Mouse (Mus musculus): Measurements from ENCODE around the gene Arrdc4. TPM values are rescaled to one million over a fixed set of nuclear protein-coding genes. Genes with fewer than 3 reads are reported as not detected.

Arrdc4 gene
- total and polyA plus RNA-seq, 3 experiments: not detected

DNA sequence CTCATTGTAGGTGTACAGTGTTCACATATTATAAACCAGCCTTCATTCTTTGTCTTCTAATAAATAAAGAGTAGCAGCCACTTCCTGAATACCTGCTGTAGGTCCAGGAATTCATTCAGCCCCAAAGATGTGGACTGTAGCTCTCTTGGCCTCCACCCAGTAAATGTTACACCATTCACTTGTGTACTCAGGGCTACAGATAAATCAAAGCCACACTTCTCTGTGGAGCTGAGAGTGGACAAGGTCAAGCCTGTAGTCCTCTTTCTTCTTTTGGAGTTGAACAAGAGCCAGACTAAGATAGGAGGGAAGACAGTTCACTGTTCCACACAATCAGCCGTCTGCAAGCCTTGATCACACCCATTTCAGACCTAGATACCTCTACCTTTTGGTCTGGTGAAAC is 36.1 kb downstream of the Arrdc4 start:
- Histone ChIP-seq H3K4me1 (ENCODE audit: control insufficient read depth in 1 of 2, insufficient read depth in 2 of 2) (no peaks in the 10 kb centered on the region), H3K9ac (ENCODE audit: insufficient read depth, low read depth) (no peak overlapping the region), H3K4me2 (ENCODE audit: insufficient read depth, low read depth, poor library complexity, severe bottlenecking) (no peak overlapping the region), H3K27ac (ENCODE audit: insufficient read depth, low read depth) (no peak overlapping the region), H3K9me3 (replicated peaks; ENCODE audit: low read length) (peaks cover 76% of the 10 kb centered on the region), H3K79me2 (replicated peaks; ENCODE audit: control insufficient read depth, extremely low read depth, insufficient read depth, poor library complexity, severe bottlenecking) (no peaks in the 10 kb centered on the region), H3K27me3 (replicated peaks) (no peaks in the 10 kb centered on the region), H3K36me3 (replicated peaks in 1 of 2; ENCODE audit: control insufficient read depth in 1 of 2, insufficient read depth in 1 of 2, low read length in 1 of 2) (no peaks in the 10 kb centered on the region), H3K4me3 (replicated peaks in 1 of 3; ENCODE audit: low read depth in 2 of 3, low read length in 2 of 3, poor library complexity in 1 of 3) (no peak overlapping the region)
- dilution Hi-C loops (cut with MboI; ENCODE audit: extremely low pct_ligation_motif_present, extremely low pct_unique_long_range_greater_than_20kb, low sequenced_read_pairs): no loop called here
- in situ Hi-C loops (cut with MboI; ENCODE audit: low pct_ligation_motif_present, low pct_unique_long_range_greater_than_20kb, low sequenced_read_pairs): no loop called here
- TF ChIP-seq RAD21 (IDR thresholded peaks at IDR 0.05; ENCODE audit: low read depth, low read length) (no peak), CTCF (conservative IDR thresholded peaks at IDR 0.05 in 1 of 2, IDR thresholded peaks at IDR 0.05 in 1 of 2; ENCODE audit: low read depth in 2 of 2, low read length in 2 of 2) (no peak), ZNF384 (IDR thresholded peaks at IDR 0.05; ENCODE audit: low read depth, low read length) (no peak), GABPA (IDR thresholded peaks at IDR 0.05; ENCODE audit: insufficient replicate concordance, low read depth, low read length) (no peak), SIN3A (IDR thresholded peaks at IDR 0.05; ENCODE audit: low read length) (no peak), MXI1 (IDR thresholded peaks at IDR 0.05; ENCODE audit: low read depth, low read length) (no peak)
- no peak for DNase-seq (ENCODE audit: extremely low read depth)

GRCm38 (mm10) chr7:68712425-68712824 is 36.6 kb downstream of the Arrdc4 start:
- H3K27me3 ChIP-seq (replicated peaks): no peaks in the 10 kb centered on the region
- H3K27ac ChIP-seq (ENCODE audit: insufficient read depth, low read depth): no peak overlapping the region

GRCm38 (mm10) chr7:68709319-68709573 is 39.8 kb downstream of the Arrdc4 start:
- Histone ChIP-seq H3K4me1 (ENCODE audit: control insufficient read depth in 1 of 2, insufficient read depth in 2 of 2) (no peaks in the 10 kb centered on the region), H3K9me3 (replicated peaks; ENCODE audit: low read length) (peaks cover 64% of the 10 kb centered on the region), H3K4me2 (ENCODE audit: insufficient read depth, low read depth, poor library complexity, severe bottlenecking) (no peak overlapping the region), H3K27me3 (replicated peaks) (no peaks in the 10 kb centered on the region), H3K36me3 (replicated peaks in 1 of 2; ENCODE audit: control insufficient read depth in 1 of 2, insufficient read depth in 1 of 2, low read length in 1 of 2) (no peaks in the 10 kb centered on the region), H3K4me3 (replicated peaks in 1 of 3; ENCODE audit: low read depth in 2 of 3, low read length in 2 of 3, poor library complexity in 1 of 3) (no peak overlapping the region), H3K27ac (ENCODE audit: insufficient read depth, low read depth) (no peak overlapping the region), H3K9ac (ENCODE audit: insufficient read depth, low read depth) (no peak overlapping the region), H3K79me2 (replicated peaks; ENCODE audit: control insufficient read depth, extremely low read depth, insufficient read depth, poor library complexity, severe bottlenecking) (no peaks in the 10 kb centered on the region)
- TF ChIP-seq GABPA (IDR thresholded peaks at IDR 0.05; ENCODE audit: insufficient replicate concordance, low read depth, low read length) (no peak), EP300 (IDR thresholded peaks at IDR 0.05; ENCODE audit: low read length) (no peak), ZKSCAN1 (IDR thresholded peaks at IDR 0.05; ENCODE audit: borderline replicate concordance, low read depth, low read length) (no peak), NRF1 (IDR thresholded peaks at IDR 0.05; ENCODE audit: low read depth, low read length) (no peak), POLR2AphosphoS2 (IDR thresholded peaks at IDR 0.05; ENCODE audit: low read depth, low read length) (no peak), JUND (conservative IDR thresholded peaks at IDR 0.05; ENCODE audit: low read depth, low read length) (no peak), USF1 (IDR thresholded peaks at IDR 0.05; ENCODE audit: low read depth, low read length) (no peak), ELF1 (IDR thresholded peaks at IDR 0.05; ENCODE audit: low read depth, low read length) (no peak), ETS1 (conservative IDR thresholded peaks at IDR 0.05; ENCODE audit: low read depth, low read length) (no peak)
- in situ Hi-C loops (cut with MboI; ENCODE audit: low pct_ligation_motif_present, low pct_unique_long_range_greater_than_20kb, low sequenced_read_pairs): no loop called here
- DNase-seq (ENCODE audit: extremely low read depth): no peak
- dilution Hi-C loops (cut with MboI; ENCODE audit: extremely low pct_ligation_motif_present, extremely low pct_unique_long_range_greater_than_20kb, low sequenced_read_pairs): no loop called here

More at GRCm38 (mm10) chr7:68712425-68712824, 36.6 kb downstream of the Arrdc4 start:
- no peak for DNase-seq (ENCODE audit: extremely low read depth)
- H3K36me3 ChIP-seq (replicated peaks in 1 of 2; ENCODE audit: control insufficient read depth in 1 of 2, insufficient read depth in 1 of 2, low read length in 1 of 2): no peaks in the 10 kb centered on the region
- no peak overlapping the region for H3K4me3 ChIP-seq (replicated peaks in 1 of 3; ENCODE audit: low read depth in 2 of 3, low read length in 2 of 3, poor library complexity in 1 of 3)
- in situ Hi-C loops (cut with MboI; ENCODE audit: low pct_ligation_motif_present, low pct_unique_long_range_greater_than_20kb, low sequenced_read_pairs): no loop called here
- H3K9me3 ChIP-seq (replicated peaks; ENCODE audit: low read length): peaks cover 76% of the 10 kb centered on the region
- H3K79me2 ChIP-seq (replicated peaks; ENCODE audit: control insufficient read depth, extremely low read depth, insufficient read depth, poor library complexity, severe bottlenecking): no peaks in the 10 kb centered on the region
- TF ChIP-seq MXI1 (IDR thresholded peaks at IDR 0.05; ENCODE audit: low read depth, low read length) (no peak), NRF1 (IDR thresholded peaks at IDR 0.05; ENCODE audit: low read depth, low read length) (no peak), E2F4 (IDR thresholded peaks at IDR 0.05; ENCODE audit: insufficient replicate concordance, low read depth, low read length) (no peak), POLR2A (IDR thresholded peaks at IDR 0.05; ENCODE audit: low read depth, low read length) (no peak), ETS1 (conservative IDR thresholded peaks at IDR 0.05; ENCODE audit: low read depth, low read length) (no peak), POLR2AphosphoS2 (IDR thresholded peaks at IDR 0.05; ENCODE audit: low read depth, low read length) (no peak), USF2 (conservative IDR thresholded peaks at IDR 0.05; ENCODE audit: low read depth, low read length) (no peak), CHD1 (IDR thresholded peaks at IDR 0.05; ENCODE audit: low read depth, low read length) (no peak), ZKSCAN1 (IDR thresholded peaks at IDR 0.05; ENCODE audit: borderline replicate concordance, low read depth, low read length) (no peak), KAT2A (IDR thresholded peaks at IDR 0.05; ENCODE audit: insufficient replicate concordance, low read length) (no peak), MEF2A (IDR thresholded peaks at IDR 0.05; ENCODE audit: borderline replicate concordance, low read depth, low read length) (no peak), JUN (IDR thresholded peaks at IDR 0.05; ENCODE audit: insufficient read depth, low read depth, low read length) (no peak), CTCF (conservative IDR thresholded peaks at IDR 0.05 in 1 of 2, IDR thresholded peaks at IDR 0.05 in 1 of 2; ENCODE audit: low read depth in 2 of 2, low read length in 2 of 2) (no peak), UBTF (IDR thresholded peaks at IDR 0.05; ENCODE audit: low read depth, low read length) (no peak), MAZ (IDR thresholded peaks at IDR 0.05; ENCODE audit: low read depth, low read length) (no peak), BHLHE40 (IDR thresholded peaks at IDR 0.05; ENCODE audit: low read depth, low read length) (no peak), ZMIZ1 (IDR thresholded peaks at IDR 0.05; ENCODE audit: low read depth, low read length) (no peak), MYC (IDR thresholded peaks at IDR 0.05; ENCODE audit: low read depth, low read length) (no peak), SIN3A (IDR thresholded peaks at IDR 0.05; ENCODE audit: low read length) (no peak)
- H3K4me1 ChIP-seq (ENCODE audit: control insufficient read depth in 1 of 2, insufficient read depth in 2 of 2): no peaks in the 10 kb centered on the region
- H3K9ac ChIP-seq (ENCODE audit: insufficient read depth, low read depth): no peak overlapping the region
- H3K4me2 ChIP-seq (ENCODE audit: insufficient read depth, low read depth, poor library complexity, severe bottlenecking): no peak overlapping the region
- dilution Hi-C loops (cut with MboI; ENCODE audit: extremely low pct_ligation_motif_present, extremely low pct_unique_long_range_greater_than_20kb, low sequenced_read_pairs): no loop called here

All from CH12.LX (cell line).